Mouse (Mus musculus): Measurements from ENCODE around the gene Il27ra. TPM values are rescaled to one million over a fixed set of nuclear protein-coding genes. Genes with fewer than 3 reads are reported as not detected.

The Il27ra gene
- polyA plus RNA-seq, 1 experiment = not detected

DNA sequence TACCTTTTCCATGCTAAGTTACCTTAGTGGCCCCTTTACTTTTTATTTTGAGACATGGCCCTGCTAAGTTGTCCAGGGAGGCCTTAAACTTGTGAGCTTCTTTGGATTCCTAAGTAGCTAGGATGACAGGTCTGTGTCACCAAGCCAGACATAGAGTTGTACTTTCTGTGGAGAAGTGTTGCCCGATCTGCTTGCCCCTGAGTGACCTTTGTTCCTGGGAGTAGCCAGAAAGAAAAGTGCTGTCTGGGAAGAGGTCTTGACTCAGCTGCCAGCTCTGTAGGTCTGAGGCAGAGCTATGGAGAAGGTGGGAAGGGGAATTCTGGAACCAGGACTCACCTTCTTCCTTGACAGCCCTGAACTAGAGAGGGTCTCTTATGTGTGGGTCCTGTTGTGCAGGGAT lies 26.8 kb upstream of the Il27ra start:
- TF ChIP-seq GATA1 (IDR thresholded peaks at IDR 0.05; ENCODE audit: low read length) = no peak

DNA sequence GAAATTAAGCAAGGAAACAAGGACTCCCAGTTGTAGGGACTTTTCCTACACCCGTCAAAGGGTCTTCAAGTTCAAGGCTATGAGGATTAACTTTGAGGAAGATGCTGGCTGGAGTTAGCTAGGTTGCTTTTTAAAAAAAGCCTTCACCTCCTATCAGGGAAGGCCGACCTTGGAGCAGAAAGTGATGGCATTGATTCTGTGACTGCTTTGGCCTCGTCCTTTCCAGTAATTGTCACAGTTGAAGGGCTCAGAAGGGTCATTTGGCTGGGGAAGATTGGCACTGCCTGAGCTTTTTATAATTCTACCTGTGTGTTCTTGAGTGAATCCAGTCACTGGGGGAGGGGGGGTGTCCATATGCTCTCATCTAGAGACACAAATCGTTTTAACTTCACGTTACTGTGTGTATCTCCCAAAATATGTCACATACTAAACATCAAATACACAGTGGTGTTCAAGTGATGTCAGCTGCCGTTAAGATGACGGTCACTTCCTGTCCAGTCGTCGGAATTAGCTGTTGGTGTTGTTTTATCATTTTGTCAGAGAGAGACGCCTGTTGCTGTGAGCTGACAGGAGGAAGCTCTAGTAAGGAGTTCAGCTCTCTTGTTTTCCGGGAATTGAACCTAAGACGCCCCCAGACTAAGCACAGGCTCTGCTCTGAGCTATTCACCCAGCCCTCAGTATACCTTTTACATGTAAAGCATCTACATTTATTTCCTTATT lies 26.1 kb upstream of the Il27ra start:
- no peak for TF ChIP-seq GATA1 (IDR thresholded peaks at IDR 0.05; ENCODE audit: low read length)

GRCm38 (mm10) chr8:84067911-84068310 lies 25.5 kb upstream of the Il27ra start:
- no peak for TF ChIP-seq GATA1 (IDR thresholded peaks at IDR 0.05; ENCODE audit: low read length)

DNA sequence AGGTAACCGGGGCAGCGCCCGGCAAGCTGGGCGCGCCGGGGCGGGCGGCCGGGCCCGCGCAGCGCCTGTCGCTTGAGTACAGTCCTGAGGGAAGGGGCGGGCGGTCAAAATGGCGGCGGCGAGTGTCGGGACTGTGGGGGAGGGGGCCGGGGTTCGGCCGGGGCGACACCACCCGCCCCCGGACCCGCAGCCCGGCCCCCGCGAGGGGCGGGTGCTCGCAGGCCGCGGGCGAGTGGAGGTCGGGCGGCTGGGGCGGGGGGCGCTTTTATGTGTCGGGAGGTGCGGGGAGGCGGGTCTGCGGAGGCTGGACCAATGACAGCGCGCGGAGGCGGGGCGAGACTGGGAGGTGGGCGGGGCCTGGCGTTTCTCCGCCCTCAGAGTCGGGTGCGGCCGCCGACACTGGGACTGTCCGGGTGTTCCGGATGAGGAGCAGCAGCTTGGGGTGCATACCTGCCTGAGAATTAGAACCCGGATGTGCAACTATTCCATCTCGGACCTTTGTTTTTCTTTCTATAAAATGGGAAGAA lies 24.7 kb upstream of the Il27ra start:
- TF ChIP-seq GATA1 (IDR thresholded peaks at IDR 0.05; ENCODE audit: low read length) = no peak

DNA sequence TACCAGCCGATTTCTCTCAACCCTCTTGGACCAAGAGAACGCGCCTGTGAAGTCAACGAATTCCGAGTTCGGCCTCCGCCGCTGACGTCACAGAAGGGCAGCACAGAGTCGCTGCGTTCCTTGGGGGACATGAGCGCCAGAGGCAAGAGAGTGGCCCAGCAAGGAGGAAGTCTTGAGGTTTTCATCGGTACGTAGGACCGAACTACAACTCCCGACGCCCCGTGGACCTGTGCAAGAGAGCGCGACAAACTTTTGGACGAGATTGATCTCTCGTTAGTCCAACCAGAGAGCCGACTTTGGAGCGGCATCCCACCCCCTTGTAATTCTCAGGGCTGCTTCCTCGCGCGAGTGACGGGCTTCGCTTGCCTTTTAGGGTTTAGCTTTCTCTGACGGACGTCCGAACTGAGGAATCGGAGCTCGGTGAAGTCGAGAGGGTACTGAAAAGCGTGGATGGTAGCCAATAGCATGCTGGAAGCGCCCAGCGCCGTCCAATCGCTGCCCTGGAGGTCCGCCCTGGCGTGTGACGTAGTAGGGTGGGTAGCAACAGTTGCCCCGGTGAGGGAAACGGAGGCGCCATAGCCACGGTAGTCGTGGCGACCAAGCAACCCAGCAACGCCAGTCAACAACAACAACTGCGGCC lies 24.0 kb upstream of the Il27ra start, which contains the start of gene Rfx1:
TSS of gene Rfx1 (plus strand) at position 544 of the 640 bp plus-strand sequence.
- no peak for TF ChIP-seq GATA1 (IDR thresholded peaks at IDR 0.05; ENCODE audit: low read length)

DNA sequence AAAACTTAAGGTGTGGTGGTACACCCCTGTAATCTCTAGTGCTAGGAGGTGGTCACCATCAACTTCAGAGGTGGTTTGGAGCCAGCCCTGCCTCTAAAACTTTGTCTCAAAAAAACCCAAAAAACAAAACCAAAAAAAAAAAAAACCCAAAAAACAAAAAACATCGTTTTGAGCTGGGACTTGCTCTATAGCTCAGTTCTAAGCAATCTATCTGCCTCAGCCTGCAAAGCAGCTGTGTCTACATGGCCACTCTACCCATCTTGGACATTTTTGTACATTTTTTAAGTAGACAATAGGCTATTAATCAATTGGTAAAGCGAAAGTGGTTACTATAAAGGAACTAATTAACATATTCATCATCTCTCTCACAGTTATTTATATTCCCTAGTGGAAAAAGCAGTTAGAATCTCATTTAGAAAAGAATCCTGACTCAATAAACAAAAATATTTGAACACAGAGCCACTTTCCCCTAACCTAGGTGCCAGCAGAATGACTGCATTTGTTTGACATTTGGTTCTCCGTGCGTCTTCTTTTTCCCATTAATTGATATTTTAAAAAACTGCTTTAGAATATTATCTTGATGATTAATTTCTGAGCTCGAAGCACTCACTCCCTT lies 23.2 kb upstream of the Il27ra start:
- TF ChIP-seq GATA1 (IDR thresholded peaks at IDR 0.05; ENCODE audit: low read length) = no peak

DNA sequence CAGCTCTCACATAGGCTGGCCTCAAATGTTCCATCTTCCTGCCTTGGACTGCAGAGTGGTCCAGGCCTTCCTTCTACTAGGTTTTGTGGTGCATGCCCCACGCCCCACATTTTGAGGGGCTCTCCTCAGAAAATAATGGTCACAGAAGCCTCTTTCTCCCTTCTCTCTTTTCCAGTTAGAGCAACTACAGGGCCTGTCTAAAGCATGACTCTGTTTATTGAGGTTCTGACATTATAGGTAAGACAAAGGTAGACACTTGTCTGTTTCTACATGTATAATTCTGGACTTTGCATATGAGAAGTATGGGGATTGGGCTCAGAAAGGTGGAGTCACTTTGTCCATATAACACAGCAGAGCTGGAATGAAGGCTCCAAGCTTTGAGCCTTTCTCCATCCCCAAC lies 22.6 kb upstream of the Il27ra start, which contains the start of gene Gm10643:
TSS of gene Gm10643 (minus strand) at position 101 of the 400 bp plus-strand sequence.
- no peak for TF ChIP-seq GATA1 (IDR thresholded peaks at IDR 0.05; ENCODE audit: low read length)

DNA sequence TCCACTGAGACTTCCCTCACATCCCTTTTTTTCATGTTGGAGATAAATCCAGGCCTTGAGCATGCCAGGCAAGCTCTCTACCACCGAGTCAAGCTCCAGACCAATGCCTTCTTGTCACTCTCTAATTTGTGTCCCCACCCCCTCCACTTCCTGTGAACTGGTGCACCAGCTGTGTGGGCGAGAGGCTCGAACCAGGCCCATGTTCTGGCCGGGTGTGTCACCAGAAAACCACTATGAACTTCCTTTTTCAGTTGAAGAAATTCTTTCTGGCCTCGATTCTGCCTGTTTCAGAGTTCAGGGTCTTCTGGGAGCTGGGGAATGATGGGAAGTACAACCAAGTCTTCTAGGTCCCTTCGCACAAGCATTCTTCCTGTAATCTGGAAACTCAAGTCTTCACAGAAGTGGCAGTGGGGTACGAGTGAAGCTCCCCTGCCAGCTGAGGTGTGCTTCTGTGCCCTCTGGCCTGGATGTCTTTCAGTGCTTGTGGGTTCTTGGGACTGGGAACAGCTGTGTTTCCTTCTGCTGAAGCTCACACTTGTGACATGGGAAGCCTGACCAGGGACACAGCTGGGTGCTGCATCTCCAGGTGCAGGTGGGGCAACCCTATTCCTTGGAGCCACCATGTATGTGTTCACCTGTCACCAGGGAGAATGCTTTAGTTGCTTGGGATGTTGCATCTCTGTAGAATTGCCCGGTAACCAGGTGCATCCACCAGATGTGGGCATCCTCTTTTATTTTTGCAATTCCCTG lies 21.6 kb upstream of the Il27ra start:
- no peak for TF ChIP-seq GATA1 (IDR thresholded peaks at IDR 0.05; ENCODE audit: low read length)

GRCm38 (mm10) chr8:84060245-84060644 lies 17.9 kb upstream of the Il27ra start:
- TF ChIP-seq GATA1 (IDR thresholded peaks at IDR 0.05; ENCODE audit: low read length) = no peak

GRCm38 (mm10) chr8:84059226-84059625 lies 16.8 kb upstream of the Il27ra start:
- TF ChIP-seq GATA1 (IDR thresholded peaks at IDR 0.05; ENCODE audit: low read length) = no peak

DNA sequence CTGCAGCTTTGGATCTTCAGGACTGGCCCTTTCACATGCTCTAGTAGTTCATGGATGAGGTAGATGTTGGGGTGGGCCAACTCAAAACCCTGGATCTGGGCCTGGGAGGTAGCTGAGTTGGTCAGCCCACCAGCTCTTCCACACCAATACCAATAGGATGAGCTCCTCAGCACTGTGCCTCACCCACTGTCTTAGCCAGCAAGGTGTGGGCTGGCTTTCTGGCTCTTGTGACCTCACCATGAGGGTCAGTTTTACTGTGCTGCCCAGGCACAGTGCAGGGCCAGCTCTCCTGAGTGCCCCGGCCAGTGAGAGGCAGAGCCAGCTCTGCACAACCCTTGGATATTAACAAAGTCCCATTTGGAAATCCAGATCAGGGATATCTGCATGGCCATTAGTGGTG lies 15.4 kb upstream of the Il27ra start:
- TF ChIP-seq GATA1 (IDR thresholded peaks at IDR 0.05; ENCODE audit: low read length) = no peak

GRCm38 (mm10) chr8:84053229-84053628 lies 10.8 kb upstream of the Il27ra start:
- TF ChIP-seq GATA1 (IDR thresholded peaks at IDR 0.05; ENCODE audit: low read length) = no peak

- no peak for TF ChIP-seq GATA1 (IDR thresholded peaks at IDR 0.05; ENCODE audit: low read length)
Observed at GRCm38 (mm10) chr8:84052746-84053145, 10.4 kb upstream of the Il27ra start.

DNA sequence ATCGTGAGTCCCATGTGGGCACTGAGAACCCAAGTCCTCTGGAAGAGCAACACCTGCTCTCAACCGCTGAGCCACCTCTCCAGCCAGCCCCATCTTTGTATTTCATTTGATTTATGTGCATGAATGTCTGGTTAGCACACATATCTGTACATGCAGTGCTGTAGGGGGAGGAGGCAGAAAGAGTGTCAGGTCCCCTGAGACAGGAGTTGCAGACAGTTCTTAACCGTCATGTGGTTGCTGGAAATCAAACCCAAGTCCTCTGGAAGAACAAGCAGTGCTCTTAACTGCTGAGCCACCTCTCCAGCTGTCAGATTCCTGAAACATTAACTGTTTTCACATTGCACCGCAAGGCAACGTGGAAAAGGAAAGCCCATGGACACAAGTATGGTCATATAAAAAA lies 5.8 kb upstream of the Il27ra start:
- TF ChIP-seq GATA1 (IDR thresholded peaks at IDR 0.05; ENCODE audit: low read length) = no peak

- no peak for TF ChIP-seq GATA1 (IDR thresholded peaks at IDR 0.05; ENCODE audit: low read length)
Observed at GRCm38 (mm10) chr8:84046505-84046904, 4.1 kb upstream of the Il27ra start.

DNA sequence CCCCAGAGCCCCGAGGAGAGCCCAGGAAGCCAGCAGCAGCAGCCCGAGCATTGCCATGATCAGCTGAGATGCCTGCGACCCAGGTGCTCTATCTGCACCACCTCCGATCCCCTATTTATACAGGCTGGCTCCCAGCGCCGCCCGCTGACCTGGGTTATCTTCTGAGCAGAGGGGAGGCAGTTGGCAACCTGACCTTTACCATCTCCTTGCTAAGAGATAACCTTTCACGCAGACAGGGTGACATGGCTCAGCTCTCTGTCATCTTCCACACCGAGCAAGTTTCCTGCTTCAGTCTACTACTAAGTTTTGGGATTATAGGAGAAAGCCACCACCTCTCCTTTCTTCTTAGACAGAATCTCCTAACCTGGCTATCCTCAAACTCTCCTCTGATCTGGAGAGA lies 2.5 kb upstream of the Il27ra start, which contains the start of gene Rln3:
TSS of gene Rln3 (minus strand) at position 101 of the 400 bp plus-strand sequence.
- no peak for TF ChIP-seq GATA1 (IDR thresholded peaks at IDR 0.05; ENCODE audit: low read length)

Data from G1E-ER4 (cell line).